Mouse (Mus musculus): ENCODE measurements around the gene Camsap3. TPM values are rescaled to one million over a fixed set of nuclear protein-coding genes. Genes with fewer than 3 reads are reported as not detected.
A peak's percentile ranks its signal among the peaks of the same experiment; 100 is the strongest.

The Camsap3 gene
- polyA plus RNA-seq (2015; fragmentation: Nextera tagmentation; extraction: Ambion mirVana), result 15.4 and 16.7 TPM in 2 replicates

DNA sequence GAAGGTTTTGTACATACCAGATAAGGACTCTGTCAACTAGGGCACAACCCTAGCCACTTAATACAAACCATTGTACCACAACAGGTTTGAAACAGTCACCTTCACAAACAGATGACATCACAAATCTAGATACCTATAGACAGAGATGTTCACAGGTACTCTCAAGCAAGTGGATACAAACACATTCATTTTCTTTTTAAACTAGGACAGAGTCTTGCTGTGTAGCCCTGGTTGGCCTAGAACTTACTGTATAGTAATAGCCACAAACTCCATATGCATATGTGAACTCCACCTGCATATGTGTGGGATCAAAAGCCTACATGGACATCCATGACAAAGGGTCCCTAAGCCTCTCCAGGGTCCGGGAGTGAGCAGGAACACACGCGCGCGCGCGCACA lies at the start of gene Camsap3:
Camsap3 (plus strand) TSS at position 301 of the 398 bp plus-strand sequence.
- Histone ChIP-seq H3K4me2 (replicated peaks) (peak within 1 kb of the TSS; percentile 93), H3K27me3 (peaks cover 4% of the 10 kb centered on the region), H3K4me3 (replicated peaks) (peak within 1 kb of the TSS; percentile 71), H3K36me3 (no peaks in the 10 kb centered on the region), H3K27ac (replicated peaks) (peak within 1 kb of the TSS; percentile 83), H3K4me1 (peaks cover 15% of the 10 kb centered on the region), H3K9ac (peak within 1 kb of the TSS; percentile 65), H3K9me3 (replicated peaks) (no peaks in the 10 kb centered on the region)
- ATAC-seq (ENCODE audit: insufficient number of reproducible peaks, low FRiP score, low TSS enrichment, low read depth), result no peak
- WGBS, result 5% methylated on average over 7 of the region's 7 CpGs

DNA sequence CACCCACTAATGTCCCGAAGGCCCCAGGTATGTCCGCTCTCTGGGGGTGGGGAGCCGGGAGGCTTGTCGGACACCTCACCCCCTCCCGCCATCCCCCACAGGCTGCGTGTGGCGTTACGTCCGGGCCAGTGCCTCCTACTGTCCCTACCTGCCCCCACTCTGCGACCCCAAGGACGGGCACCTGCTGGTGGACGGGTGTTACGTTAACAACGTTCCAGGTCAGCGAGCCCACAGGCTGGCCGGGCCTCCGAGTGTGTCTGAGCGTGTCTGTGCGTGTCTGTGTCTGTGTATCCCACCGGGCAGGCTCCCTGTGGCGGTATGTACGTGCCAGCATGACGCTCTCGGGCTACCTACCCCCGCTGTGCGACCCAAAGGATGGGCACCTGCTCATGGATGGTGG lies 49.4 kb upstream of the Camsap3 start:
- Histone ChIP-seq H3K9me3 (replicated peaks) (no peaks in the 10 kb centered on the region), H3K9ac (no peak overlapping the region), H3K27me3 (no peaks in the 10 kb centered on the region), H3K36me3 (peaks cover 80% of the 10 kb centered on the region), H3K4me3 (replicated peaks) (no peak overlapping the region), H3K4me1 (no peaks in the 10 kb centered on the region), H3K27ac (replicated peaks) (no peak overlapping the region), H3K4me2 (replicated peaks) (no peak overlapping the region)
- WGBS, result 91% methylated on average over 26 of the region's 26 CpGs
- ATAC-seq (ENCODE audit: insufficient number of reproducible peaks, low FRiP score, low TSS enrichment, low read depth), result no peak

DNA sequence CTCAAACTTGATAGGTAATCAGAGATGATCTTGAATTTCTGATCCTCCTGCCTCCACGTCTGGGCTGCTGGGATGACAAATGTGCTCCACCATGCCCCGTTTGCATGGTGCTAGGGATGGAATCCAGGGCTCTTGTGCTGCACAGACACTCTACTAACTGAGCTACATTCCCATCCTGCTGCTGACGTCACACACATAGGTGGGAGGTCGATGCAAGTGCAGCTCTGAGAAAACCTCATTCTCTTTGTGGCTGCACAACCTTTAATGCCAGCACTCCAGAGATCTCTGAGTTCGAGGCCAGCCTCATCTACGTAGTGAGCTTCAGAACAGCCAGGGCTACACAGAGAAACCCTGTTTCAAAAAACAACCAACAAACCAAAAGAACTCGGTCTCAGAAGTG lies 47.9 kb upstream of the Camsap3 start:
- Histone ChIP-seq H3K4me3 (replicated peaks) (no peak overlapping the region), H3K9me3 (replicated peaks) (no peaks in the 10 kb centered on the region), H3K4me1 (no peaks in the 10 kb centered on the region), H3K27me3 (no peaks in the 10 kb centered on the region), H3K36me3 (peaks cover 89% of the 10 kb centered on the region), H3K4me2 (replicated peaks) (no peak overlapping the region), H3K27ac (replicated peaks) (no peak overlapping the region), H3K9ac (no peak overlapping the region)
- ATAC-seq (ENCODE audit: insufficient number of reproducible peaks, low FRiP score, low TSS enrichment, low read depth), result no peak
- WGBS, result 83% methylated on average over 7 of the region's 7 CpGs

DNA sequence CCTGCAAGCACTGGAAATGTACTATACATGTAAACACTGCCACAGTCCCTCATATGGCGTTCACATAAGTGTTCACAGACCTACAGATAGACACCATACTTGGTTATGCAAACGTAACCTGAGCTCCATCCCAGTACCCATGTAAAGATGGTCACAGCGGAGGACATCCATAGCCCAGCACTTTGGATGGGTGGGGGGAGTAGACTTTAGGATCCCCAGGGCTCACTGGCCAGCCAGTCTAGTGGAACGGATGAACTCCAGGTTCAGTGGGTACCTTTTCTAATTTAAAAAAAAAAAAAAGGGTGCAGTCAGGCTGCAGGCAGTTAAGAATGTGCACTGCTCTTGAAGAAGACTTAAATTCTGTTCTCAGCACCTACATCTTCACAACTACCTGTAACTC lies 47.0 kb upstream of the Camsap3 start:
- 86% methylated on average over 4 of the region's 4 CpGs for WGBS
- Histone ChIP-seq H3K9me3 (replicated peaks) (no peaks in the 10 kb centered on the region), H3K4me1 (no peaks in the 10 kb centered on the region), H3K27me3 (no peaks in the 10 kb centered on the region), H3K27ac (replicated peaks) (no peak overlapping the region), H3K36me3 (peaks cover 93% of the 10 kb centered on the region), H3K9ac (no peak overlapping the region), H3K4me2 (replicated peaks) (no peak overlapping the region), H3K4me3 (replicated peaks) (no peak overlapping the region)
- no peak for ATAC-seq (ENCODE audit: insufficient number of reproducible peaks, low FRiP score, low TSS enrichment, low read depth)

DNA sequence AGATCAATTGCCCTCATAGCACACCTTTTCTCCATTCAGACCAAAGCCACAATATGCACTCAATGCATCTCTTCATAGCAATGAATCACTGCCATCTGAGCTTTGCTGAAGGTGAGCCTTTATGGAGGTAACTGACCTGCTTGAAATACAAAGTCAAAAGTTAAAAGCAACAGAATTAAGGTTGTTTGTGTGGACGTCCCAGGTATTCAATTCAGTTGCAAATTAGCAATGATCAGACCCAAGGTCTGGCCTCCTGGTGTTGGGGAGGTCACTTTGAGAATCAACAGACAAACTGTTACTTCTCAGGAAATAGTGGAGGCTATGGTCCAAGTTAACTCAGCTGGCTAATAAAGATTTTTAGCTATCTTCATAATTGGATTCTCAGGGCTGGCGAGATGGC lies 40.6 kb upstream of the Camsap3 start:
- Histone ChIP-seq H3K9me3 (replicated peaks) (0 out of 2 replicates have a peak, but pooled peaks cover 3% of the 10 kb centered on the region), H3K27ac (replicated peaks) (no peak overlapping the region), H3K4me2 (replicated peaks) (no peak overlapping the region), H3K9ac (no peak overlapping the region), H3K27me3 (no peaks in the 10 kb centered on the region), H3K4me3 (replicated peaks) (no peak overlapping the region), H3K36me3 (peaks cover 42% of the 10 kb centered on the region), H3K4me1 (no peaks in the 10 kb centered on the region)
- ATAC-seq (ENCODE audit: insufficient number of reproducible peaks, low FRiP score, low TSS enrichment, low read depth), result no peak
- 92% methylated on average over 2 of the region's 2 CpGs for WGBS

DNA sequence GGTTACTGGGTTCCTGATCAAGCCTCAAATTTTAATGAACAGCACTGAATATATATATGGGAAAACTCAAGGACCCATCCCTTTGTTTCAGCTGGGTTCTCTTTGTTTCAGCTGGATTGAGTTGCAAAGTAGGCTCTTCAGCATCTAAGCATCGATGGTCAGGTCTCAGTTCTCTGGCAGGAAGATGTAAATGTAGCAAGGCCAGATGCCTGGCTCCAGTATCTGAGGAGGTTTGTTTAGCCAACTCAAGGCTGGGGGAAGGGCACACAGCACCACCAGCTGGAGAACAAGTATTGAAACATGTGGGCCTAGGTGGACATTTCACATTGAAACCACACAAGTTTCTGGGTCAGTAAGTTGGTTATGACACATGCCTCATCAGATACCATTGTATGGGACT lies 34.9 kb upstream of the Camsap3 start:
- Histone ChIP-seq H3K36me3 (no peaks in the 10 kb centered on the region), H3K4me3 (replicated peaks) (no peak overlapping the region), H3K27ac (replicated peaks) (no peak overlapping the region), H3K4me2 (replicated peaks) (no peak overlapping the region), H3K9ac (no peak overlapping the region), H3K4me1 (no peaks in the 10 kb centered on the region), H3K27me3 (no peaks in the 10 kb centered on the region), H3K9me3 (replicated peaks) (0 out of 2 replicates have a peak, but pooled peaks cover 3% of the 10 kb centered on the region)
- 78% methylated on average over 1 of the region's 1 CpGs for WGBS
- no peak for ATAC-seq (ENCODE audit: insufficient number of reproducible peaks, low FRiP score, low TSS enrichment, low read depth)

DNA sequence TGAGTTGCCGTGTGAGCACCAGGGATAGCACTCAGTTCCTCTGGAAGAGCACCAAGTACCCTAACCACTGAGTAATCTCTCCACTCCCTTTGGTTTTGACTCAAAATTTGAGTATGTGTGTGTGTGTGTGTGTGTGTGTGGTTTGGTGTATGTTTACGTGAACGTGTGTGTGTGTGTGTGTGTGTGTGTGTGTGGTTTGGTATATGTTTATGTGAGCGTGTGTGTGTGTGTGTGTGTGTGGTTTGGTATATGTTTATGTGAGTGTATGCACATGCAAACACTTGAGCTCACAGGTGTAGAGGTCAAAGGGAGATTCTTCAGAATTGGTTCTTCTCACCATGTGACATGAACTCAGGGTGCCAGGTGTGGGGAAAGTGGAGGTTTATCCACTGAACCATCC lies 31.0 kb upstream of the Camsap3 start:
- WGBS, result 60% methylated on average over 4 of the region's 4 CpGs
- H3K4me1 ChIP-seq, result no peaks in the 10 kb centered on the region
- peak; percentile 91 for ATAC-seq (ENCODE audit: insufficient number of reproducible peaks, low FRiP score, low TSS enrichment, low read depth)

DNA sequence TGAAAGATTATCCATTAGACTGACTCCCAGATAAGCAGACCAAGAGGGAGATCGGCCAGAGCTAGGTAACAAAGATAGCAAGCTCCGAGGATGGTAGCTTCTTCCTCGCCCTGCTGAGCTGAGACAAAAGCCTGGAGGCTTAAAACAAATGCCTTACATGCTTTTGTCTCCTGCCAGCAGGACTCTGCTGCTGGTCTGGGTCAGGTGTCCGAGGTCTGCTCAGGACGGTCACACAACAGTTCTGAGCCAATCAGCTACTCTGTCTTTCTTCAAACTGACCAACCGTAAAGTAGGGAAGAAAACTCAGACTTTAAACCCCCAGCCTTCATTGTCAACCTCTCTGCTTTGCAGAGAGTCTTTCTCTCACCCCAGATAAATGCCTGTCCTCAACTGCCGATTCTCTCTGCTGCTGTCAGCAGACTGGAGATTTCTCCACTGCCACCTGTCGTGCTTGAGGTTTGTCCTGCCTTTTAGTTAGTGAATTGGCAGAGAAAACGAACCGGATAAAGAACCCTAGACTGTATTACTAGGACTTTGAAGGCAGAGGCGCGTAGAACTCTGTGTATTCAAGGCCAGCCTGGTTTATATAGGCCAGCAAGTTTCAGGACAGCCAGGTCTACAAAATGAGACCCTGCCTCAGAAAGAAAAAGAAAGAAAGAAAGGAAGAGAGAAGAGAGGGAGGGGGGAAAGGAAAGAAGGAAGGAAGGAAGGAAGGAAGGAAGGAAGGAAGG lies 19.3 kb upstream of the Camsap3 start, which contains the start of gene C330021F23Rik:
C330021F23Rik (plus strand) TSS at position 350 of the 731 bp plus-strand sequence.
- WGBS, result 5% methylated on average over 12 of the region's 12 CpGs
- H3K4me1 ChIP-seq, result no peaks in the 10 kb centered on the region
- H3K4me3 ChIP-seq (replicated peaks), result no peak within 1 kb of the TSS
- no peaks in the 10 kb centered on the region for H3K9me3 ChIP-seq (replicated peaks)
- H3K27me3 ChIP-seq, result no peaks in the 10 kb centered on the region
- ATAC-seq (ENCODE audit: insufficient number of reproducible peaks, low FRiP score, low TSS enrichment, low read depth), result no peak
- H3K9ac ChIP-seq, result no peak within 1 kb of the TSS
- H3K36me3 ChIP-seq, result no peaks in the 10 kb centered on the region
- no peak within 1 kb of the TSS for H3K27ac ChIP-seq (replicated peaks)
- 0 out of 2 replicates have a peak within 1 kb of the TSS, but pooled peaks have one; percentile 10 for H3K4me2 ChIP-seq (replicated peaks)

More for the DNA sequence above, 31.0 kb upstream of the Camsap3 start:
- Histone ChIP-seq H3K9ac (no peak overlapping the region), H3K9me3 (replicated peaks) (no peaks in the 10 kb centered on the region), H3K4me3 (replicated peaks) (no peak overlapping the region), H3K27me3 (no peaks in the 10 kb centered on the region), H3K4me2 (replicated peaks) (no peak overlapping the region), H3K27ac (replicated peaks) (no peak overlapping the region), H3K36me3 (no peaks in the 10 kb centered on the region)

DNA sequence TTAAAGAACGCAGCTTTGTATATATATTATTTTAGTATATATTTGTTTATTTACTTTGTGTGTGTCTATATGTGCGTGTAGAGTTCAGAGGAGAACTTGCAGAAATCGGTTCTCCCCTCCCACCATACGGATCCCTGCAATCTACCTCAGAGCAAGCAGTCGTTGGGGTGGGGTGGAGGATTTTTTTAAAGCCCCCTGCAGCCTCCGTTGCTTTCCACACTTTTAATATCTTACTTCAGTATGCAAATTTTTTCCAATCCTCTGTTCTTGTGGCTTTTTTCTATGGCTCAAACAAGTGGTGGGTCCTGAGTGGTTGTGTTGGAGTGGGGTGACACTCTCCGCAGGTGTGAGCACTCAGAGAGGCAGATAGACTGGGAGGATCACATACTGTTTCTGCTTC lies 18.7 kb upstream of the Camsap3 start:
- Histone ChIP-seq H3K27ac (replicated peaks) (no peak overlapping the region), H3K36me3 (no peaks in the 10 kb centered on the region), H3K4me3 (replicated peaks) (no peak overlapping the region), H3K4me1 (no peaks in the 10 kb centered on the region), H3K4me2 (replicated peaks) (no peak overlapping the region), H3K9ac (no peak overlapping the region), H3K9me3 (replicated peaks) (no peaks in the 10 kb centered on the region), H3K27me3 (no peaks in the 10 kb centered on the region)
- 11% methylated on average over 7 of the region's 7 CpGs for WGBS
- ATAC-seq (ENCODE audit: insufficient number of reproducible peaks, low FRiP score, low TSS enrichment, low read depth), result no peak

DNA sequence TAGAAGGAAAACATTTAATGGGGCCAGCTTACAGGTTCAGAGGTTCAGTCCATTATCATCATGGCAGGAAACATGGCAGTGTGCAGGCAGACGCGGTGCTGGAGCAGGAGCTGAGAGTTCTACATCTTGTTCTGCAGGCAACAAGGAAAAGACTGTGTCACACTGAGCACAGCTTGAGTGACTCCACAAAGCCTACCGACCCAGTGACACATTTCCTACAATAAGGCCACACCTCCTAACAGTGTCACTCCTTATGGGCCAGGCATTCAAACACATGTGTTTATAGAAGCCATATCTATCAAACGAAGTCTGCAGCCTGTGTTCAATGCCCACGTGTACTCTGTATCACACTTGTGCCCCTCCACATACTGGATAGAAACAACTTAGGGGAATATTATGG lies 17.3 kb upstream of the Camsap3 start:
- WGBS, result 91% methylated on average over 5 of the region's 5 CpGs
- no peak overlapping the region for H3K4me2 ChIP-seq (replicated peaks)
- H3K4me1 ChIP-seq, result no peaks in the 10 kb centered on the region
- no peak overlapping the region for H3K4me3 ChIP-seq (replicated peaks)
- ATAC-seq (ENCODE audit: insufficient number of reproducible peaks, low FRiP score, low TSS enrichment, low read depth), result no peak
- no peaks in the 10 kb centered on the region for H3K27me3 ChIP-seq
- no peak overlapping the region for H3K27ac ChIP-seq (replicated peaks)
- no peaks in the 10 kb centered on the region for H3K9me3 ChIP-seq (replicated peaks)
- no peaks in the 10 kb centered on the region for H3K36me3 ChIP-seq
- no peak overlapping the region for H3K9ac ChIP-seq

DNA sequence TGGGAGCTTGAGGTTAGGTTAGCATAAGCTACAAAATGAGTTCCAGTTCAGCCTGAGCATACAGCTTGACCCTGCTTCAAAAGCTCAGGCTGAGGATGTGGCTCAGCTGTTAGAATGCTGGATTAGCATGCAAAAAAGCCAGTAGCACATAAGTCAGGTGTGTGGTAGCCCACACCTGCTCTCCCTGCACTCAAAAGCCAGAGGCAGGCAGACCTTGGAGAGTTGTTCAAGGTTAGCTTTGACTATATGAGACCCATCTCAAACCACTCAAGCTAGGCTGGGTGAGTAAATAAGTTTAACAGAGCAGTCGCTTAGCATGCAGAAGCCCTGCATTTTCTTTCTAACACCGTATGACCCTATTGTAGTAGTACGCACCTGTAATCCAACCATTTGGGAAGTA lies 12.5 kb upstream of the Camsap3 start:
- Histone ChIP-seq H3K36me3 (no peaks in the 10 kb centered on the region), H3K9ac (no peak overlapping the region), H3K4me3 (replicated peaks) (no peak overlapping the region), H3K27me3 (no peaks in the 10 kb centered on the region), H3K4me1 (0 out of 2 replicates have a peak, but pooled peaks cover 3% of the 10 kb centered on the region), H3K27ac (replicated peaks) (no peak overlapping the region), H3K9me3 (replicated peaks) (no peaks in the 10 kb centered on the region), H3K4me2 (replicated peaks) (no peak overlapping the region)
- 88% methylated on average over 3 of the region's 3 CpGs for WGBS
- ATAC-seq (ENCODE audit: insufficient number of reproducible peaks, low FRiP score, low TSS enrichment, low read depth), result no peak

All from embryonic facial prominence, embryonic 15.5 days (tissue).